Mouse (Mus musculus) frontal cortex, adult 2 months (tissue): ENCODE results near the gene Tmem233. TPM values are rescaled to one million over a fixed set of nuclear protein-coding genes. Genes with fewer than 3 reads are reported as not detected.

ENCODE experiments used
- DNase-seq, 2 experiments: peaks; one replicate each; pipeline ENCODE4 v3.0.0; 2022; ENCODE audit warnings: low spot score in 1 of 2; ENCODE audit errors: extremely low spot score in 1 of 2
- polyA plus RNA-seq: library from polyadenylated mRNA; depleted of rRNA; stranded (reverse); fragments of >200 nt; gene quantifications from 2 replicates; pipeline ENCODE4 v1.2.3, GENCODE M21; 2012; rRNA removed

Gene Tmem233
- not detected in 2 replicates for polyA plus RNA-seq

- no peak for DNase-seq
Measured at GRCm38 (mm10) chr5:116083081-116083480, at the start of gene Tmem233. Gene Tmem233 (minus strand): TSS chr5:116083244.

DNA sequence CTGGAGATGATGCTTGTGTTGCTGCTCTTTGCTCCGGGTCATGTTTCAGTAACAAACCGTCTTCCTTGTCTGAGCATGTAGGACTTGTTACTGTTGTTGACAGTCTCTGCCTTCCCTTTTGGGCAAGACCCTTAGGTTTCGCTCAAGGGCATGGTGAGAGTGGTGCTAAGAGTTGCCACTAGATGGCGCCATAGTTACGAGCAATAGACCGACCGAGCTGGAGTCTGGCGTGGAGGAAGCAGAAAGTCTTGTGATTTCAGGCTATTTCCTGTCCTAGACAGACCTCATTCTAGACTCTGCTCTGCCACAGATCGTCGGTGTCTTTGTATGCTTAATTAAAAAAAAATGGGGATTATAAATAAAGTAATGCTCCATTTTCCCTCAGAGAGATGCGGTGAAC is 40.3 kb upstream of the Tmem233 start:
- DNase-seq = peak; percentile 66 to 95

DNA sequence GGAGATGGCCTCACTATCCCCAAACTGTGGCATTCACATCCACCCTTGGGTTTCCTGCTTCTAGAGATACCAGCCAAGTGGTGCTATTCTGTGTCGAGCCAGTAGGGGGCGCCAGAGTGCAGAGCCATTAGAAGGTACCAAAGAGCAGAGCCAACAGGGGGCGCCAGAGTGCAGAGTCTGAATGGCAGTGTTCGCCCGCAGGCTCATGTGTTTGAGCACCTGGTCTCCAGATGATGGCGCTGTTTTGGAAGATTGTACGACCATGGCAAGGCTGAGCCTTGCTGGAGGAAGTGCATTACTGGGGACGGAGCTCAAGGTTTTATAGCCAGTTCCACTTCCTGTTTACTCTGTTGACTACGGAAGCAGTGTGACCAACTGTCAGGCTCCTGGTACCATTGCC is 33.5 kb upstream of the Tmem233 start:
- peak in 1 of 2 experiments; percentile 51 for DNase-seq

- no peak for DNase-seq
Measured at GRCm38 (mm10) chr5:116116110-116116509, 33.1 kb upstream of the Tmem233 start.

DNA sequence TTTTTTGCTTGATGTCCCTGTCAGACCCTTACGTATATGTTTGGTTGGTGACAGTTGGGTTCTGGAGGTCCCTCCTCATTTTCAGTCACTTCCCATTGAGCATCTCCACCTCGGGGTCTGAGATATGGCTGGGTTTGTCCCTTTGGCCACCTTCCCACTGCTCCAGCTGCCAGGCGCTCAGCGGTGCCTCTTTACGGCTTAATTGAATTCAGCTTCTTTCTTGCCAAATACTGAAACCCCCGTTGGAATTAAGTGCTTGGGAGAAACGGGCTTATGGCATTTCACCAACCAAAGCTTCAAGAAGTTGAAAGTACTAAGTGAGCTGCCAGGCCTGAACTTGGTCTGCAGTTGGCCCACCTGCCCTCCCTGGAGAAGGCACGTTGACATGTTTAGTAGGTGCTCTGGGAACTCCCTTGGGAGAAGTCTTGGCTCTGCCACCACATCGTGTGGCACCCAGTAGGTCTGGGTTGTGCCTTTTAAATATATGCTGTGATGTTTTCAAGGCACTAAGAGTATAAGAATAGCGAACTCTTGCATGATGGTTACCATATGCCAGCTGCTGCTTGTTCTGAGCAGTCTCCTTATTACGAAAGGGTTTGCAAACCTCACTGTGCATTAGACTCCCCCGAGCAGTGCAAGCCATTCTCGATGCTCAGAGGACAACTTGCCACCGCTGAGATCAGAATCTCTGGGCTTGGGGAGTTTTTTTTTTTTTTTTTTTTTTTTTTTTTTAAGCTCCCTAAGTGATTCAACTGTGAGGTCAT is 32.2 kb upstream of the Tmem233 start:
- no peak for DNase-seq

- DNase-seq = no peak
Measured at GRCm38 (mm10) chr5:116108651-116109050, 25.6 kb upstream of the Tmem233 start.

- DNase-seq = no peak
Measured at GRCm38 (mm10) chr5:116084231-116084630, 1.2 kb upstream of the Tmem233 start.

DNA sequence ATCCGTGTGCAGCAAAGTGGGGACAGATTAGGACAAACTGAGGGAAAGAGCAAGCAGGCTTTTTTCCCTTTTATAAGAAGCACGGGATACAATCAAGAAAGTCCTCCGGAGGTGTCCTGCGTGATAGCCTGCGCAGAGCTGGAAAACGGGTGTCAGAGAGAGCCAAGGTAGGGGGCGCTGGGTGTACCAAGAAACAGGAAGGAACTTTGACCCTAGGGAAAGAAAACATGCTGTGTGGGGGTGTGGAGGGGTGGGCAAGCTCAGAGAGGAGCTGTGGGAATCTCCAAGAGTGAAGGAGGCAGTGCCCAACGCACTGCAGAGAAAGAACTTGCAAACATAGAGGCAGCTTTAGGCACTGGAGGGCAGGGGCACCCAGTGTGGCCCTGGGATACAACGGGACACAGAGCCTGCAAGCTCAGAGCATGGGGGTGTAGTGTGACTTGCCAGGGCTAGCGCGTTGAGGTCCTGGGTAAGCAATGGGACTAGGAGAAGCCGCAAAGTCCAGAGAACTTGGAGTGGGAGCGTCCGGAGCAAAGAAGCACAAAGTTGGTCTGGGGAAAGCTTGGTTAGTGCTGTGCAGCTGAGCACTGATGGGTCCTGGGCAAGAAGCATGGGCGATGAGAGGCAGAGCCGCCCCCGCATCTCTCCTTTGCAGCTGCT is 673 bp downstream of the Tmem233 start:
- no peak for DNase-seq

GRCm38 (mm10) chr5:116081616-116082015 is 1.4 kb downstream of the Tmem233 start:
- DNase-seq = no peak

DNA sequence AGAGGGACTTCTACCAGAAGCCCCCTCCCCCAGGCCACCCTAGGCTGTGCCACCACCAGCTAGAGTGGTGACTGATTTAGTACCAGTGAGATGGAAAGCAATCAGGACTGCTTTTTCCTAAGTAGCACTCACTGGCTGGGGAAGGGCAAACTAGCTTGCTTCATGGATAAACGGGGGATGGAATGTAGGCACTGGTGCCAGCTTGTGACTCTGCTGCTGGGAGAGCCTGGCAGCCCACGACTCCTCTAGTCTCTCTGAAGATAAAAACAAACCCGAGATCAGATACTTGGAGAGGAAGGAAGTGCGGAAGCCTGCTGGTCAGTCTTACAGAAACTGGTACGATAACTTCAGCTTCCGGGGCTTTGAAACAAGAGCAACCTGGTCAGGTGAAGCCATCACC is 2.3 kb downstream of the Tmem233 start:
- peak in 1 of 2 experiments; percentile 9 for DNase-seq

DNA sequence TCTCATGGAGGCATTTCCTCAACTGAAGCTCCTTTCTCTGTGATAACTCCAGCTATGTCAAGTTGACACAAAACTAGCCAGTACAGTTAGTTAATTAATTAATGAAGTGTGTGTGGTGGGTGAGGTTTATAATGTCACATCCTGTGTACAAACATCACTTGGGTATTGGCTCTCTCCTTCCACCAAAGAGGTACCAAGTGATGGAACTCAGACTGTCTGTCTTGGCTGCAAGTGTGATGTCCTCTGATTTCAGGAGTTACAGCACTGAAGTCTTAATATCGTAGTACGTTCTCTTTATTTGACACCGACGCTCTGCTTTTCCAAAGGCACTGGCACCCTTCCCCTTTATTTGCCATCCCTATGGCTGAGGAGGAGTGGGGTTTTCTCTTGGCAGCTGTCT is 13.4 kb downstream of the Tmem233 start:
- no peak for DNase-seq

DNA sequence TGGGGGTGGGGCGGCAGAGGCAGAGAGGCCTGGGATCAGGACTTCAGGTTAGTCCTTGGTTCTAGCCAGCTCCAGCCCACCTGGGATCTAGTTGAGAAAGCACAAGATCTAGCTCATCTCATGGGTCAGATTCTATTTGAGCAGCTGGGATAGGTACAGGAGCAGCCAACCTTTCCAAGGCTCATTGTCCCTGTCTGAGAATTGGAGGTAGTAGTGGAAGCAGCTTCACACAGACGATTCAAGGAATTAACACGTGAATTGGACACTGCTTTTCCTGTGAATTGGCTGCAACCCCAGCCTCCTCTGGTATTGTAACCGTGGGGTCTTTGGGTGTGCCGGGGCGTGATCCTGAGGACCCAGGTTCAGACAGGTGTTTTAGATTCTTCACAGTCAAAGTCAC is 30.2 kb downstream of the Tmem233 start:
- DNase-seq = no peak

DNA sequence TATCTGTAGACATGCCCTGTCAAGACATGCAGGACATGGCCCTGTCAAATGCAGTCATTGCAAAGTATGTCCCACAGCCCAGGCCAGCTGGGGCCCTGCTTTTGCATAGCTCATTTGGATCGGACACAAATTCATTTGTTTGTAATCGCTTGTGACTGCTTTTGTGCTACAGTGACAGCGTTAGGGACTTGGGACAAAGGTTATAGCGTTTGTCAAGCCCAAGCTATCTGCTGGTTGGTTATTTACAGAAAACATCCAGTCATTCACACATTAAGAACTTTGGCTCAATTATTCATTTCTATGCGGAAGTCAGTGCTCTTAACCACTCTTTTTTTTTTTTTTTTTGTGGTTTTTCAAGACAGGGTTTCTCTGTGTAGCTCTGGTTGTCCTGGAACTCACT is 30.9 kb downstream of the Tmem233 start:
- DNase-seq = no peak

DNA sequence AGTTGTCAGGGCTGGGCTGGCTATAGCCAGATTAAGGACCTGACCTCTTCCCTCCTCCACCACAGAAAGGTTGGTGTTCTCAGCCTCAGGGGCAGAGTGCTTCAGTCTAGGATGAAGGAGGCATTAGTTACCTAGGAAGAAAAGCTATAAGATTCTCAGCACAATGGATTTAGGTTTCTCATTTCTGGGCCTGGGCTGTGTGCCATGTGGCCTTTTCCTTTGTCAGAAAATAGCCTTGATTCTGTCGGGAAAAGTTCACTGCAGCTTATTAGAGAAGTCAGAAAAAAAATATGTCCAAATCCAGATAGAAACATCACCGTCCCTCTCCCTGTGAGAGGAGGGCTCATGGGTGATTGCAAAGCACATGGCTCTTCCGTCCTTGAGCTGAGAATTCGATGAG is 33.2 kb downstream of the Tmem233 start:
- DNase-seq = no peak

GRCm38 (mm10) chr5:116048321-116048720 is 34.7 kb downstream of the Tmem233 start:
- no peak for DNase-seq

GRCm38 (mm10) chr5:116046246-116046645 is 36.8 kb downstream of the Tmem233 start:
- no peak for DNase-seq

GRCm38 (mm10) chr5:116045581-116045980 is 37.5 kb downstream of the Tmem233 start:
- DNase-seq = no peak

GRCm38 (mm10) chr5:116042241-116042640 is 40.8 kb downstream of the Tmem233 start:
- no peak for DNase-seq

- no peak for DNase-seq
Measured at GRCm38 (mm10) chr5:116039706-116040105, 43.3 kb downstream of the Tmem233 start.

- no peak for DNase-seq
Measured at GRCm38 (mm10) chr5:116037731-116038130, 45.3 kb downstream of the Tmem233 start.

DNA sequence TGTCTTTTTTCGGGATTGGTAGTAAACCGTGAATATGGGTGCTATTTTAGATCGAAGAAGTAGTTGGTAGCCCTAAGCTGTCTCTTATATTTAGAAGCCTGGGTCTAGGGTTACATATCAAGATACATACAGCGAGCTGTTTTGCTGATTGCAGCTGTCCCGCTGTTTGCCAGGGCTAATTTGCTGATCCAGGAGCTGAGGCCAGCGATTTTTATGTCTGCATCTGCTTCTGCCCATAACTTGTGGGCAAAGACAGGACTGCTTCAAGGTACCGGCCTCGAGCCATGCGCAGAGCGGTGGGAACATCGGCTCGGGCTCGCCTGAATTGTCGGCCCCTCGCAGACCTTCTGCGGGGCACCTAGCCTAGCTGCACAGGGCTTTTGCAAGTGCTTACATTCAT is 46.6 kb downstream of the Tmem233 start:
- DNase-seq = no peak

- DNase-seq = peak in 1 of 2 experiments; percentile 81
Measured at GRCm38 (mm10) chr5:116031190-116031577, 51.9 kb downstream of the Tmem233 start.
